8 mouse cellular contexts compared by ENCODE assay signal in the genomic region with DNA sequence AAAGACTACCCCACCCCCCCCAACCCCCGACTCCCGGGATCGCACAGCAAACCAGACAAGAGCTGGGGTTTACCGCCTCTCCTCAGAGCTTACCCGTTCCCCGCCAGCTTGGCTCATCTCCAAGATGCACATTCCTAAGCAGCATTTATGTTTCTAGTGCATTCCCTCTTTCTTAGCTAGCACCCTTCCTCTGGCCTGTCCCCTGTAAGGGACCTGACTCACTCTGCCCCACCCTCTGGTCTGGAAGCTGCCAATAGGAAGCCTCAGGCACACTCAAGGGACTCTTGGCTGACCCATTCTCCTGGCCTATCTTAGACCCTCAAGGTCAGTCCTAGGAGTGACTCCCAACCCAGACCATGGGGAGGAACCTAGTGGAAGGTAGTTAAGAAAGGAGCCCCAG. TPM values are rescaled to one million over a fixed set of nuclear protein-coding genes. Genes with fewer than 3 reads are reported as not detected.
DNase-seq lines count a peak whose midpoint lies in the region; ATAC-seq lines count a peak whose summit lies in the region.

No protein-coding gene starts in this region.

- H3K4me3 ChIP-seq in neural tube, embryonic 12.5 days = no peak overlapping the region
- no peak overlapping the region for H3K4me3 ChIP-seq in kidney, embryonic 14.5 days (ENCODE audit: low read length)
- no peak overlapping the region for H3K4me3 ChIP-seq in stomach, embryonic 14.5 days (ENCODE audit: low read depth, low read length)

- peaks cover 17% of the 10 kb centered on the region for H3K27me3 ChIP-seq in neural tube, embryonic 12.5 days (replicated peaks)
- H3K27me3 ChIP-seq in kidney, embryonic 14.5 days (ENCODE audit: control insufficient read depth, insufficient read depth, low read length) = no peaks in the 10 kb centered on the region
- no peaks in the 10 kb centered on the region for H3K27me3 ChIP-seq in stomach, embryonic 14.5 days (ENCODE audit: control insufficient read depth, insufficient read depth, low read length)

- ATAC-seq in neural tube, embryonic 12.5 days (ENCODE audit: low FRiP score, low read depth) = no peak
- ATAC-seq in kidney, embryonic 14.5 days (ENCODE audit: low FRiP score, low TSS enrichment) = no peak; the same call in 1 of the 2 replicates
- ATAC-seq in stomach, embryonic 14.5 days (ENCODE audit: insufficient number of reproducible peaks, insufficient read depth, low FRiP score, low read depth) = peak; percentile 19; the same call in 1 of the 2 replicates

- 45% methylated on average over 6 of the region's 6 CpGs for WGBS in neural tube, embryonic 12.5 days
- WGBS in kidney, embryonic 14.5 days = 35% methylated on average over 6 of the region's 6 CpGs
- whole genome bisulfite sequencing in stomach, embryonic 14.5 days = 18% methylated on average over 6 of the region's 6 CpGs

- no peak overlapping the region for H3K9ac ChIP-seq in neural tube, embryonic 12.5 days
- H3K9ac ChIP-seq in kidney, embryonic 14.5 days (ENCODE audit: low read depth, low read length) = no peak overlapping the region
- H3K9ac ChIP-seq in stomach, embryonic 14.5 days (replicated peaks; ENCODE audit: low read depth, low read length) = no peak overlapping the region

- H3K27ac ChIP-seq in neural tube, embryonic 12.5 days = no peak overlapping the region
- H3K27ac ChIP-seq in kidney, embryonic 14.5 days (ENCODE audit: low read depth, low read length) = no peak overlapping the region
- H3K27ac ChIP-seq in stomach, embryonic 14.5 days (ENCODE audit: low read length) = no peak overlapping the region

- H3K36me3 ChIP-seq in neural tube, embryonic 12.5 days = peaks cover 14% of the 10 kb centered on the region; the same call in 1 of the 2 replicates
- peaks cover 13% of the 10 kb centered on the region; the same call in 1 of the 2 replicates for H3K36me3 ChIP-seq in kidney, embryonic 14.5 days (ENCODE audit: control insufficient read depth, insufficient read depth, low read length)
- H3K36me3 ChIP-seq in stomach, embryonic 14.5 days (ENCODE audit: control insufficient read depth, insufficient read depth, low read length) = peaks cover 11% of the 10 kb centered on the region; the same call in 1 of the 2 replicates

- no peaks in the 10 kb centered on the region for H3K9me3 ChIP-seq in neural tube, embryonic 12.5 days
- H3K9me3 ChIP-seq in kidney, embryonic 14.5 days (ENCODE audit: control insufficient read depth, low read length) = no peaks in the 10 kb centered on the region
- no peaks in the 10 kb centered on the region for H3K9me3 ChIP-seq in stomach, embryonic 14.5 days (ENCODE audit: control insufficient read depth, low read depth, low read length)

- peak; percentile 70 for DNase-seq in adrenal gland, adult 2 months
- no peak for DNase-seq in adrenal gland, adult 8-10 months
- DNase-seq in neural tube, embryonic 10.5 days (ENCODE audit: extremely low spot score, low spot score) = no peak
- DNase-seq in layer of hippocampus, adult 9-11 months = no peak
- DNase-seq in urinary bladder, adult 2 months (ENCODE audit: low spot score) = no peak

- peaks cover 24% of the 10 kb centered on the region for H3K4me1 ChIP-seq in neural tube, embryonic 12.5 days
- H3K4me1 ChIP-seq in kidney, embryonic 14.5 days (ENCODE audit: control insufficient read depth, insufficient read depth, low read length) = peaks cover 23% of the 10 kb centered on the region
- peaks cover 24% of the 10 kb centered on the region for H3K4me1 ChIP-seq in stomach, embryonic 14.5 days (ENCODE audit: control insufficient read depth, insufficient read depth, low read length)

- H3K4me2 ChIP-seq in neural tube, embryonic 12.5 days (replicated peaks) = peak overlapping the region; percentile 94
- H3K4me2 ChIP-seq in kidney, embryonic 14.5 days (replicated peaks; ENCODE audit: low read depth, low read length) = peak overlapping the region; percentile 22; the same call in 1 of the 2 replicates
- peak overlapping the region; percentile 91 for H3K4me2 ChIP-seq in stomach, embryonic 14.5 days (replicated peaks; ENCODE audit: low read depth, low read length)

RNA-seq across cellular contexts. Expression of a gene that starts 2.6 kb away (rescaled TPM):
- 1,000 to 10,000 TPM; 1,273 to 1,367 TPM for total RNA-seq in adrenal gland, adult 2 months (2021)
- polyA plus RNA-seq in adrenal gland, adult 2 months (2012; rRNA removed) = 4,822 and 7,346 TPM in 2 replicates
- total RNA-seq in adrenal gland, adult 8-10 months (2022) = 100 to 1,000 TPM; 741 to 924 (median 745) TPM
- 20.2 and 20.6 TPM in 2 replicates for polyA plus RNA-seq in neural tube, embryonic 12.5 days (2016; fragmentation: Nextera tagmentation; extraction: Ambion mirVana)
- polyA plus RNA-seq in kidney, embryonic 14.5 days (2014; fragmentation: Nextera tagmentation; extraction: Ambion mirVana) = 94.4 and 99.4 TPM in 2 replicates
- 40.3 and 47.6 TPM in 2 replicates for polyA plus RNA-seq in stomach, embryonic 14.5 days (2014; fragmentation: Nextera tagmentation; extraction: Ambion mirVana)
- 140 and 179 TPM in 2 replicates for polyA plus RNA-seq in urinary bladder, adult 2 months (2012; rRNA removed)

RNA-seq across cellular contexts. Expression of a gene that starts 6.0 kb away (rescaled TPM):
- total RNA-seq in adrenal gland, adult 2 months (2021) = 10 to 100 TPM in 1 of 2 experiments, 1 to 10 TPM in 1; 5.1 to 14.8 TPM
- polyA plus RNA-seq in adrenal gland, adult 2 months (2012; rRNA removed) = 26.7 and 48.0 TPM in 2 replicates
- 10 to 100 TPM in 2 of 4 experiments, 1 to 10 TPM in 2; 7.7 to 21.1 (median 13.2) TPM for total RNA-seq in adrenal gland, adult 8-10 months (2022)
- polyA plus RNA-seq in neural tube, embryonic 12.5 days (2016; fragmentation: Nextera tagmentation; extraction: Ambion mirVana) = 45.4 and 51.2 TPM in 2 replicates
- polyA plus RNA-seq in kidney, embryonic 14.5 days (2014; fragmentation: Nextera tagmentation; extraction: Ambion mirVana) = 43.7 and 53.9 TPM in 2 replicates
- 47.9 and 59.5 TPM in 2 replicates for polyA plus RNA-seq in stomach, embryonic 14.5 days (2014; fragmentation: Nextera tagmentation; extraction: Ambion mirVana)
- 18.8 and 20.1 TPM in 2 replicates for polyA plus RNA-seq in urinary bladder, adult 2 months (2012; rRNA removed)

RNA-seq across cellular contexts. Expression of a gene that starts 8.9 kb away (rescaled TPM):
- total RNA-seq in adrenal gland, adult 2 months (2021) = 10 to 100 TPM; 77.6 to 87.4 TPM
- 103 and 115 TPM in 2 replicates for polyA plus RNA-seq in adrenal gland, adult 2 months (2012; rRNA removed)
- total RNA-seq in adrenal gland, adult 8-10 months (2022) = 100 to 1,000 TPM in 1 of 4 experiments, 10 to 100 TPM in 3; 73.2 to 105 (median 85.1) TPM
- polyA plus RNA-seq in neural tube, embryonic 12.5 days (2016; fragmentation: Nextera tagmentation; extraction: Ambion mirVana) = 282 and 298 TPM in 2 replicates
- 176 and 238 TPM in 2 replicates for polyA plus RNA-seq in kidney, embryonic 14.5 days (2014; fragmentation: Nextera tagmentation; extraction: Ambion mirVana)
- 182 and 197 TPM in 2 replicates for polyA plus RNA-seq in stomach, embryonic 14.5 days (2014; fragmentation: Nextera tagmentation; extraction: Ambion mirVana)
- polyA plus RNA-seq in urinary bladder, adult 2 months (2012; rRNA removed) = 41.7 and 46.8 TPM in 2 replicates

RNA-seq across cellular contexts. Expression of a gene that starts 10.2 kb away (rescaled TPM):
- 1 to 10 TPM; 2.2 to 4.0 TPM for total RNA-seq in adrenal gland, adult 2 months (2021)
- 0.93 and 1.9 TPM in 2 replicates for polyA plus RNA-seq in adrenal gland, adult 2 months (2012; rRNA removed)
- 1 to 10 TPM in 3 of 4 experiments, under 1 TPM in 1; 0.83 to 2.8 (median 1.3) TPM for total RNA-seq in adrenal gland, adult 8-10 months (2022)
- polyA plus RNA-seq in neural tube, embryonic 12.5 days (2016; fragmentation: Nextera tagmentation; extraction: Ambion mirVana) = 2.4 and 2.5 TPM in 2 replicates
- polyA plus RNA-seq in kidney, embryonic 14.5 days (2014; fragmentation: Nextera tagmentation; extraction: Ambion mirVana) = 0.35 TPM in 1 of 2 replicates, not detected in the other
- not detected in 2 replicates for polyA plus RNA-seq in stomach, embryonic 14.5 days (2014; fragmentation: Nextera tagmentation; extraction: Ambion mirVana)
- not detected in 2 replicates for polyA plus RNA-seq in urinary bladder, adult 2 months (2012; rRNA removed)

RNA-seq across cellular contexts. Expression of a gene that starts 12.6 kb away (rescaled TPM):
- not detected for total RNA-seq in adrenal gland, adult 2 months (2021)
- 1.1 and 2.0 TPM in 2 replicates for polyA plus RNA-seq in adrenal gland, adult 2 months (2012; rRNA removed)
- under 1 TPM in 1 of 4 experiments, not detected in 3; 0.65 TPM for total RNA-seq in adrenal gland, adult 8-10 months (2022)
- 0.44 and 0.46 TPM in 2 replicates for polyA plus RNA-seq in neural tube, embryonic 12.5 days (2016; fragmentation: Nextera tagmentation; extraction: Ambion mirVana)
- 1.1 and 1.4 TPM in 2 replicates for polyA plus RNA-seq in kidney, embryonic 14.5 days (2014; fragmentation: Nextera tagmentation; extraction: Ambion mirVana)
- 0.88 and 1.3 TPM in 2 replicates for polyA plus RNA-seq in stomach, embryonic 14.5 days (2014; fragmentation: Nextera tagmentation; extraction: Ambion mirVana)
- not detected in 2 replicates for polyA plus RNA-seq in urinary bladder, adult 2 months (2012; rRNA removed)

Comparison
In these comparisons a context has a peak if more than half of its experiments do, and no peak if none do; other contexts are left out.
1. H3K4me2 ChIP-seq: peak in every context shown above with its lines; median percentile 94 in neural tube, embryonic 12.5 days; 91 in stomach, embryonic 14.5 days; 22 in kidney, embryonic 14.5 days.
2. RNA of a gene that starts 2.6 kb away (polyA plus RNA-seq): 4,822 to 7,346 TPM in adrenal gland, adult 2 months; 140 to 179 TPM in urinary bladder, adult 2 months, 94.4 to 99.4 TPM in kidney, embryonic 14.5 days, 40.3 to 47.6 TPM in stomach, embryonic 14.5 days and 20.2 to 20.6 TPM in neural tube, embryonic 12.5 days; every median in the first group is over 10 times any median in the second.